Mouse (Mus musculus) heart, adult 18-20 months (tissue): ENCODE measurements at regions not wholly inside any gene's neighbourhood (a gene's known extent, or its start where the extent isn't known, plus 50 kb on each side); places are given as distances from the start of the nearest gene placed in this dataset.

Experiments
- DNase-seq, 2 experiments: peaks; one replicate each; pipeline ENCODE4 v3.0.0; 2021 to 2022; ENCODE audit warnings: mixed read lengths in 1 of 2

- no peak for DNase-seq
These were observed 72.9 kb downstream of the Manea start for GRCm38 (mm10) chr4:26273754-26274153.

GRCm38 (mm10) chr4:26259230-26260029, 87.3 kb downstream of the Manea start:
- no peak for DNase-seq

- DNase-seq = no peak
These were observed 90.8 kb downstream of the Manea start for GRCm38 (mm10) chr4:26255889-26256288.

- DNase-seq = peak; percentile 13 to 74
These were observed 98.5 kb downstream of the Manea start for GRCm38 (mm10) chr4:26247925-26248856.

GRCm38 (mm10) chr4:26223267-26223666, 123.4 kb downstream of the Manea start:
- no peak for DNase-seq
